Comparison of ENCODE assay signal across 8 mouse cellular contexts in genomic region chr4:138434347-138435316, GRCm38 (mm10). TPM values are rescaled to one million over a fixed set of nuclear protein-coding genes. Genes with fewer than 3 reads are reported as not detected.
DNase-seq lines count a peak whose midpoint lies in the region; ATAC-seq and TF ChIP-seq lines count a peak whose summit lies in the region.

Gene Mul1, plus strand, starts transcription at chr4:138434671.

- H3K36me3 ChIP-seq in embryonic facial prominence, embryonic 15.5 days: peaks cover 30% of the 10 kb centered on the region
- H3K36me3 ChIP-seq in limb, embryonic 14.5 days (ENCODE audit: control insufficient read depth, insufficient read depth, low read length): peaks cover 33% of the 10 kb centered on the region
- peaks cover 27% of the 10 kb centered on the region for H3K36me3 ChIP-seq in midbrain, postnatal 0 days (ENCODE audit: insufficient read depth, low read length)

- TF ChIP-seq POLR2A in bone marrow, adult 2 months (IDR thresholded peaks at IDR 0.05; ENCODE audit: borderline replicate concordance, control insufficient read depth, low read depth, low read length): peak; percentile 78; the same call in 1 of the 2 replicates
- peak; percentile 79; the same call in 1 of the 2 replicates for TF ChIP-seq POLR2A in limb, embryonic 14.5 days (IDR thresholded peaks at IDR 0.05; ENCODE audit: borderline replicate concordance, extremely low read depth, insufficient read depth, insufficient read length)

- H3K9me3 ChIP-seq in embryonic facial prominence, embryonic 15.5 days (replicated peaks): no peaks in the 10 kb centered on the region
- H3K9me3 ChIP-seq in limb, embryonic 14.5 days (ENCODE audit: control insufficient read depth, low read length): no peaks in the 10 kb centered on the region
- no peaks in the 10 kb centered on the region for H3K9me3 ChIP-seq in midbrain, postnatal 0 days (ENCODE audit: low read length)

- H3K9ac ChIP-seq in embryonic facial prominence, embryonic 15.5 days: peak within 1 kb of the TSS; percentile 70
- H3K9ac ChIP-seq in limb, embryonic 14.5 days (ENCODE audit: low read depth, low read length, severe bottlenecking): peak within 1 kb of the TSS; percentile 81
- H3K9ac ChIP-seq in midbrain, postnatal 0 days (replicated peaks; ENCODE audit: low read length, poor library complexity, severe bottlenecking): peak within 1 kb of the TSS; percentile 91

- WGBS in bone marrow, adult 2 months: under 1% methylated on average over 64 of the region's 64 CpGs
- WGBS in embryonic facial prominence, embryonic 15.5 days: under 1% methylated on average over 64 of the region's 64 CpGs
- WGBS in limb, embryonic 14.5 days: 1% methylated on average over 60 of the region's 64 CpGs
- 2% methylated on average over 64 of the region's 64 CpGs for WGBS in midbrain, postnatal 0 days

- H3K4me3 ChIP-seq in bone marrow, adult 2 months (replicated peaks; ENCODE audit: control insufficient read depth, low read depth, low read length): peak within 1 kb of the TSS; percentile 93
- H3K4me3 ChIP-seq in embryonic facial prominence, embryonic 15.5 days (replicated peaks): peak within 1 kb of the TSS; percentile 75
- H3K4me3 ChIP-seq in limb, embryonic 14.5 days (replicated peaks; ENCODE audit: low read length): peak within 1 kb of the TSS; percentile 88
- H3K4me3 ChIP-seq in midbrain, postnatal 0 days (ENCODE audit: low read depth, low read length): peak within 1 kb of the TSS; percentile 88

- peak within 1 kb of the TSS; percentile 86 for H3K4me2 ChIP-seq in embryonic facial prominence, embryonic 15.5 days (replicated peaks)
- peak within 1 kb of the TSS; percentile 90 for H3K4me2 ChIP-seq in limb, embryonic 14.5 days (replicated peaks; ENCODE audit: low read depth, low read length, severe bottlenecking)
- peak within 1 kb of the TSS; percentile 72 for H3K4me2 ChIP-seq in midbrain, postnatal 0 days (ENCODE audit: low read depth, low read length, poor library complexity, severe bottlenecking)

- no peak for TF ChIP-seq CTCF in bone marrow, adult 2 months (IDR thresholded peaks at IDR 0.05; ENCODE audit: control insufficient read depth, insufficient read depth, low read length)
- peak; percentile 58 for TF ChIP-seq CTCF in midbrain, postnatal 0 days (IDR thresholded peaks at IDR 0.05)

- DNase-seq in 416B (ENCODE audit: low read depth): peak; percentile 95
- peak; percentile 94 for DNase-seq in heart, adult 8-10 months (ENCODE audit: low spot score)
- peak; percentile 96 for DNase-seq in kidney, adult 9 months
- peak; percentile 93 for DNase-seq in limb, embryonic 14.5 days (ENCODE audit: low spot score)
- DNase-seq in midbrain, postnatal 0 days (ENCODE audit: low spot score): peak; percentile 97
- DNase-seq in spleen, postnatal 14 days (ENCODE audit: low spot score in 2 of 2): peak; percentile 81 to 95

- H3K4me1 ChIP-seq in bone marrow, adult 2 months (ENCODE audit: control insufficient read depth, insufficient read depth, low read length): no peaks in the 10 kb centered on the region; the same call in 1 of the 2 replicates
- H3K4me1 ChIP-seq in embryonic facial prominence, embryonic 15.5 days: peaks cover 10% of the 10 kb centered on the region
- H3K4me1 ChIP-seq in limb, embryonic 14.5 days (ENCODE audit: control insufficient read depth, insufficient read depth, low read length): peaks cover 6% of the 10 kb centered on the region; the same call in 1 of the 2 replicates
- H3K4me1 ChIP-seq in midbrain, postnatal 0 days (ENCODE audit: insufficient read depth, low read length): peaks cover 9% of the 10 kb centered on the region

- peak; percentile 88 for ATAC-seq in embryonic facial prominence, embryonic 15.5 days (ENCODE audit: insufficient number of reproducible peaks, low FRiP score, low TSS enrichment, low read depth)
- ATAC-seq in limb, embryonic 14.5 days (ENCODE audit: low FRiP score, low read depth): peak; percentile 90
- peak; percentile 93 for ATAC-seq in midbrain, postnatal 0 days (ENCODE audit: low FRiP score)

- H3K27me3 ChIP-seq in embryonic facial prominence, embryonic 15.5 days: no peaks in the 10 kb centered on the region
- H3K27me3 ChIP-seq in limb, embryonic 14.5 days (ENCODE audit: control insufficient read depth, insufficient read depth, low read length): no peaks in the 10 kb centered on the region
- H3K27me3 ChIP-seq in midbrain, postnatal 0 days (ENCODE audit: insufficient read depth, low read length): no peaks in the 10 kb centered on the region

- peak within 1 kb of the TSS; percentile 37 for H3K27ac ChIP-seq in bone marrow, adult 2 months (ENCODE audit: control insufficient read depth, insufficient read depth, low read depth, low read length, poor library complexity)
- peak within 1 kb of the TSS; percentile 76 for H3K27ac ChIP-seq in embryonic facial prominence, embryonic 15.5 days (replicated peaks)
- 0 out of 2 replicates have a peak within 1 kb of the TSS, but pooled peaks have one; percentile 2 for H3K27ac ChIP-seq in limb, embryonic 14.5 days (replicated peaks; ENCODE audit: low read depth, low read length)
- peak within 1 kb of the TSS; percentile 80 for H3K27ac ChIP-seq in midbrain, postnatal 0 days (ENCODE audit: low read depth, low read length)

RNA-seq across cellular contexts. Expression of gene Mul1, which starts in this region (rescaled TPM):
- polyA plus RNA-seq in bone marrow, adult 2 months (2011; ENCODE audit: insufficient read depth, insufficient read length, low replicate concordance, missing spikeins): 5.8 and 7.8 TPM in 2 replicates
- 17.7 and 18.0 TPM in 2 replicates for polyA plus RNA-seq in embryonic facial prominence, embryonic 15.5 days (2015; fragmentation: Nextera tagmentation; extraction: Ambion mirVana)
- 10 to 100 TPM; 72.0 to 84.5 (median 75.5) TPM for total RNA-seq in heart, adult 8-10 months (2022)
- polyA plus RNA-seq in limb, embryonic 14.5 days (2012; rRNA removed): 13.8 and 14.2 TPM in 2 replicates
- 17.1 and 18.4 TPM in 2 replicates for polyA plus RNA-seq in limb, embryonic 14.5 days (2014; fragmentation: Nextera tagmentation; extraction: Ambion mirVana)
- 32.6 and 35.2 TPM in 2 replicates for total RNA-seq in midbrain, postnatal 0 days (2014; rRNA removed)
- polyA plus RNA-seq in midbrain, postnatal 0 days (2015; fragmentation: Nextera tagmentation; extraction: Ambion mirVana): 17.6 and 19.2 TPM in 2 replicates

Comparison
In these comparisons a context has a peak if more than half of its experiments do, and no peak if none do; other contexts are left out.
1. Peak in every context shown above with its lines: DNase-seq, ATAC-seq, H3K4me3 ChIP-seq and H3K27ac ChIP-seq.
2. H3K27ac ChIP-seq: peak in every context shown above with its lines; median percentile 80 in midbrain, postnatal 0 days; 76 in embryonic facial prominence, embryonic 15.5 days; 37 in bone marrow, adult 2 months; 2 in limb, embryonic 14.5 days.